Mouse (Mus musculus) brain, embryonic 14.5 days (tissue): ENCODE data around the gene Slco3a1.
"Not testable (repeated sequence)": the region's sequence is repeated elsewhere in the genome, so short reads cannot be mapped to it uniquely, and the experiment has no call there.

Experiments used
- CTCF ChIP-seq: fragments of 200-500 bp; IDR thresholded peaks from 2 replicates; pipeline ENCODE4 v1.5.1; 2012; ENCODE audit warnings: inconsistent platforms, mild to moderate bottlenecking, moderate library complexity, borderline replicate concordance; ENCODE audit not compliant: insufficient read depth, insufficient read length; ENCODE audit errors: extremely low read depth
- POLR2A ChIP-seq: fragments of 200-500 bp; IDR thresholded peaks from 2 replicates; pipeline ENCODE4 v1.6.1; 2012; ENCODE audit warnings: mild to moderate bottlenecking, inconsistent platforms, borderline replicate concordance; ENCODE audit not compliant: poor library complexity, insufficient read depth, insufficient read length, severe bottlenecking; ENCODE audit errors: extremely low read depth

DNA sequence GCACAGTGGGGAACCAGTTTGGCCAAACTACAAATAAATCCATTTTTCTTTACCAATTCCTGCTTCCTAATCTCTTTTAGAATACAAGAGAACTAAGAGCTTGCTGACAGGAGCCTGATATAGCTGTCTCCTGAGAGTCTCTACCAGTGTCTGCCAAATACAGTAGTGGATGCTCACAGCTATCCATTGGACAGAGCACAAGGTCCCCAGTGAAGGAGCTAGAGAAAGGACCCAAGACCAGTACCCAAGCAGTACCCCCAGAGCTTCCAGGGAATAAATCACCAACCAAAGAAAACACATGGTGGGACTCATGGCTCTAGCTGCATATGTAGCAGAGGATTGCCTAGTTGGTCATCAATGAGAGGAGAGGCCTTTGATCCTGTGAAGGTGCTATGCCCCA, 146.7 kb downstream of the Slco3a1 start:
- TF ChIP-seq CTCF, POLR2A: not testable (repeated sequence)
